ENCODE assay signal across 20 mouse cellular contexts in genomic region chr14:105514413-105514812, GRCm38 (mm10).
"Had no signal": no experiment of that assay in that cellular context is flagged by ENCODE, and none has a peak within 500 bp of the region (broad histone marks: within the 10 kb centered on the region; RNA-seq: fewer than 3 reads in every experiment).

No protein-coding gene starts in this region.

- H3K27ac ChIP-seq: liver, embryonic 13.5 days; midbrain, embryonic 10.5 days; midbrain, embryonic 13.5 days; neural tube, embryonic 13.5 days; stomach, embryonic 15.5 days had no signal

- H3K4me1 ChIP-seq: liver, embryonic 13.5 days; midbrain, embryonic 10.5 days; midbrain, embryonic 13.5 days; neural tube, embryonic 13.5 days; stomach, embryonic 15.5 days had no signal

- H3K9ac ChIP-seq: liver, embryonic 13.5 days; midbrain, embryonic 13.5 days; neural tube, embryonic 13.5 days; stomach, embryonic 15.5 days had no signal

- H3K27me3 ChIP-seq: liver, embryonic 13.5 days; midbrain, embryonic 13.5 days; neural tube, embryonic 13.5 days; stomach, embryonic 15.5 days had no signal

- H3K36me3 ChIP-seq: liver, embryonic 13.5 days; midbrain, embryonic 10.5 days; midbrain, embryonic 13.5 days; neural tube, embryonic 13.5 days; stomach, embryonic 15.5 days had no signal

- DNase-seq: kidney, adult 9 months; kidney, postnatal 14 days; kidney, postnatal 4 days; layer of hippocampus, postnatal 36 days; liver, embryonic 13.5 days; lung, adult 2 months; lung, postnatal 14 days; lung, postnatal 4 days; retina, postnatal 1 day; right cerebral cortex, postnatal 25 days; spleen, adult 18-20 months; thymus, adult 2 months; thymus, postnatal 14 days; thymus, postnatal 4 days had no signal

- H3K4me3 ChIP-seq: left cerebral cortex, adult 2 months; liver, embryonic 13.5 days; midbrain, embryonic 10.5 days; midbrain, embryonic 13.5 days; myocyte; neural tube, embryonic 13.5 days; stomach, embryonic 15.5 days had no signal
